Mouse (Mus musculus): ENCODE data around the gene Prkaca.

DNA sequence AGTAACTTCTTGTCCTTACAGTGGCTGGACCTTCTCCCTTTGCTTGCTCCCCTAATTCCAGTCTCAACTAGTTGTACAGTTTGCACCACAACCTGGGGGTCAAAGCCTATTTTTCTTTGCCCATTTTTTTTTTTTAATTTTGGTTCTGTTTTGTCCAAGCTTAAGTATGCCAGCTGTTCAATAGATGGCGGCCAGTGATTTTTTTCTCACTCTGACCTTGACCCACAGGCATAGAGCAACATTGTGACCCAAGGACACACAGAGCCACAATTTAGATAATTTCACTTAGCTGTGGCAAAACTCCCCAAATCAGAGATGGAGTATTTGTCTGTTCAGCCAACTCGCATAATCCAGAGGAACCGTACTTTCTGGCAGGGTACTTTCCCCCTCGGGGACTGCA, 1.7 kb upstream of the Prkaca start:
- TF ChIP-seq CTCF (IDR thresholded peaks at IDR 0.05; ENCODE audit: control insufficient read depth, insufficient read depth, insufficient read length): no peak
- no peak for TF ChIP-seq CEBPB (IDR thresholded peaks at IDR 0.05; ENCODE audit: low read depth)
- no peak for TF ChIP-seq MAX (IDR thresholded peaks at IDR 0.05)
- TF ChIP-seq USF1 (IDR thresholded peaks at IDR 0.05; ENCODE audit: low read depth): no peak
- TF ChIP-seq MYOD1 (IDR thresholded peaks at IDR 0.05; ENCODE audit: control insufficient read depth, insufficient read length, low read depth): no peak
- no peak for TF ChIP-seq FOSL1 (IDR thresholded peaks at IDR 0.05; ENCODE audit: insufficient read depth, low read length, poor library complexity, severe bottlenecking)
- no peak for TF ChIP-seq MYOG (IDR thresholded peaks at IDR 0.05; ENCODE audit: control insufficient read depth, extremely low read depth, insufficient read length)
